Mouse (Mus musculus): ENCODE results near the gene Eppin.

GRCm38 (mm10) chr2:164593494-164593893 lies at the start of gene Eppin:
- TF ChIP-seq CHD1 (IDR thresholded peaks at IDR 0.05; ENCODE audit: low read depth, low read length) = no peak
- no peak for TF ChIP-seq MAX (IDR thresholded peaks at IDR 0.05; ENCODE audit: low read length)
- no peak for TF ChIP-seq MEF2A (IDR thresholded peaks at IDR 0.05; ENCODE audit: borderline replicate concordance, low read depth, low read length)
- TF ChIP-seq EP300 (IDR thresholded peaks at IDR 0.05; ENCODE audit: low read length) = no peak
- no peak for TF ChIP-seq ZC3H11A (IDR thresholded peaks at IDR 0.05; ENCODE audit: low read depth, low read length)
- TF ChIP-seq POLR2A (IDR thresholded peaks at IDR 0.05; ENCODE audit: low read depth, low read length) = no peak
- TF ChIP-seq MYC (IDR thresholded peaks at IDR 0.05; ENCODE audit: low read depth, low read length) = no peak
- no peak for TF ChIP-seq CTCF (conservative IDR thresholded peaks at IDR 0.05 in 1 of 2, IDR thresholded peaks at IDR 0.05 in 1 of 2; ENCODE audit: low read depth in 2 of 2, low read length in 2 of 2)
- TF ChIP-seq UBTF (IDR thresholded peaks at IDR 0.05; ENCODE audit: low read depth, low read length) = no peak
- TF ChIP-seq USF1 (IDR thresholded peaks at IDR 0.05; ENCODE audit: low read depth, low read length) = no peak
- no peak for TF ChIP-seq ZMIZ1 (IDR thresholded peaks at IDR 0.05; ENCODE audit: low read depth, low read length)
- TF ChIP-seq ZNF384 (IDR thresholded peaks at IDR 0.05; ENCODE audit: low read depth, low read length) = no peak
- TF ChIP-seq GABPA (IDR thresholded peaks at IDR 0.05; ENCODE audit: insufficient replicate concordance, low read depth, low read length) = no peak
- TF ChIP-seq MAFK (IDR thresholded peaks at IDR 0.05; ENCODE audit: insufficient replicate concordance, low read length) = no peak
